Mouse (Mus musculus) hindlimb bud, embryonic 11.5 days (tissue): Measurements from ENCODE around the gene Fgd2.
"Not testable (repeated sequence)": the region's sequence is repeated elsewhere in the genome, so short reads cannot be mapped to it uniquely, and the experiment has no call there.

Experiments
- DNase-seq: peaks from one replicate; pipeline ENCODE4 v3.0.0-alpha.2; 2012; ENCODE audit warnings: low read depth, low spot score; ENCODE audit errors: extremely low spot score

Fgd2 gene

DNA sequence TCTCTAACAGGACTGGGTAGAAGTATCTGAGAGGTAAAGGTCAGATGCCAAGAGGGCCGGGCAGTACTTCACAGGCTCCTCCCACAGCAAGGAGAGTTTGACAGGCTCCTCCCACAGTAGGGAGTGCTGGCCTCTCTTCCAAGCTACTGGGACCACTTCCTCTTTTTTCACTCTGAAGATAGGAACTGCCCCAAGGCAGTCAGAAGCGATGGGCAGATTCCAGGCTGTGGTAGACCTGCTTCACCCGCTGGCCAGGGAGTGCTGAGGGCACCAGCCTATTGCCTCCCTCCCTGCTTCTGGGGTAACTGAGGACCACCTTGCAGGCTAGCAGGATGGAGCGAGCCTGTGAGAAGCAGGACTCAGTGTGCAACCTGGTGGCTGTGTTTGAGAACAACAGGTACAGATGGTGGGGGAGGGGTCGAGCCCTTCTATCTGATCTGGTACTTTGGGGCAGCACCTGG, at the start of gene Fgd2:
Fgd2 (plus strand) TSS at position 154 of the 461 bp plus-strand sequence.
- no peak for DNase-seq

- no peak for DNase-seq
Observed at GRCm38 (mm10) chr17:29311602-29312001, 49.1 kb upstream of the Fgd2 start.

GRCm38 (mm10) chr17:29312082-29312481, 48.6 kb upstream of the Fgd2 start:
- DNase-seq, result no peak

GRCm38 (mm10) chr17:29313300-29313699, 47.4 kb upstream of the Fgd2 start:
- DNase-seq, result no peak

DNA sequence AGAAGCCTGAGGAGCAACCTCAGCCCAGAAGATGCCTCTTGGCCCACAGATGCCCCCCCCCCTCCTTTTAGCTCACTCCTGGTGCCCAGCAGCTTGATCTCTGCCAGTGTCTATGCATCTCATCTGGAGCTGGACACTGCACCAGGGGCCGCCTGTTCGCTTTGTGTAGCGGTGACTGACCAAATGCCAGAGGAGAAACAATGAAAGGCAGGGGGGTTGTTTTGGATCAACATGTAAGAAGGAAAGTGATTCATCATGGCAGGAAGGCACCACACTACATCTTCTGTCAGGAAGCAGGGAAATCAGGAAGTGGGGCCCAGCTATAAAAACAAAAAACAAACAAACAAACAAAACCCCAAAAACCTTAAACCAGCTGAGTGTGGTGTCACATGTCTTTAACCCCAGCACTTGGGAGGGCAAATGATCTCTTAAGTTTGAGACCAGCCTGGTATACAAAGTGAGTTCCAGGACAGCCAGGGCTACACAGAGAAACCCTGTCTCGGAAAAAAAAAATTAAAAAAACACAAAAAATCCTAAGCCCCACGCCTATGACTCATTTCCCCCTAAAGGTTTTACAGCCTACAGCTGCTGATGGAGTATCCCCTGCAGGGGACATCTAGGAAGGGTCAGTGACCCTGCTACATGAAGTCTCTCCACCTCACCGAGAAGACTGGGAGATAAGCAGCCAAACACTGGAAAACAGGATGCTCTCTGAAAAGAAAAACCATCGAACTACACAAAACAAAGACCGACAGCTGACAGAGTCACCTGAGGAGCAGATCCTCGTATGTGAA, 44.8 kb upstream of the Fgd2 start:
- DNase-seq, result no peak

- no peak for DNase-seq
Observed at GRCm38 (mm10) chr17:29316891-29317290, 43.8 kb upstream of the Fgd2 start.

DNA sequence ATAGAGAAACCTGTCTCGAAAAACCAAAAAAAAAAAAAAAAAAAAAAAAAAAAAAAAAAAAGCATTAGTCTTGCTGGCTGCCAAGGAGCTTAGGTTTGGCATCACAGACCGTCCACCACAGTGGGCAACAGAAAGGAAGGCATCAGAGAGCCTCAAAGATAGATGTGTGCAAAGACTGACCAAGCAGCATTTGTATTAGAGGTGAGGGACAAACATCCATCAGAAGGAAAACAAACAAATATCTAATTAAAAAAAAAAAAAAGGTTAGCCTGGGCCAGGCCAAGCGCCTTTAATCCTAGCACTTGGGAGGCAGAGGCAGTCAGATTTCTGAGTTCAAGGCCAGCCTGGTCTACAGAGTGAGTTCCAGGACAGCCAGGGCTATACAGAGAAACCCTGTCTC, 43.3 kb upstream of the Fgd2 start, which contains the start of gene Pi16:
Pi16 (plus strand) TSS at position 301 of the 400 bp plus-strand sequence.
- DNase-seq, result not testable (repeated sequence)

GRCm38 (mm10) chr17:29318731-29319250, 41.9 kb upstream of the Fgd2 start:
- DNase-seq, result no peak

DNA sequence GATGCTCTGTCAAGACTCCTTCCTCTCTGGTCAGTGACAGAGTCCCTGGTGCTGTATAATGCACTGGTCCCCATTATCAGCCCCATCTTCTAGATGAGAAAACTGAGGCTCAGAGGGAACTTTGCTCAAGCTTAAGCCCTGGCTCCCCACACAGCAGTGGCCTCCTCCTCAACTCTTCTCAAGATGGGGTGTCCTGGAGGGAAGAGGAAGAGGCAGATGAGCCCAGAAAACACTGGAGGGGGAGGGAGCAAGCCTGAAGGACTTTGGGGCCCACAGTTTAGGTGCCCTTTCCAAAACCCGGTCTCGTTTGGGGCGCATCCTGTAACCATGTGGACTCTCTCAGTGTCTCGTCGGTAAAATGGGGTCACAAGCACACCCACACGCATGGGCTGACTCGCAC, 41.2 kb upstream of the Fgd2 start:
- DNase-seq, result no peak

DNA sequence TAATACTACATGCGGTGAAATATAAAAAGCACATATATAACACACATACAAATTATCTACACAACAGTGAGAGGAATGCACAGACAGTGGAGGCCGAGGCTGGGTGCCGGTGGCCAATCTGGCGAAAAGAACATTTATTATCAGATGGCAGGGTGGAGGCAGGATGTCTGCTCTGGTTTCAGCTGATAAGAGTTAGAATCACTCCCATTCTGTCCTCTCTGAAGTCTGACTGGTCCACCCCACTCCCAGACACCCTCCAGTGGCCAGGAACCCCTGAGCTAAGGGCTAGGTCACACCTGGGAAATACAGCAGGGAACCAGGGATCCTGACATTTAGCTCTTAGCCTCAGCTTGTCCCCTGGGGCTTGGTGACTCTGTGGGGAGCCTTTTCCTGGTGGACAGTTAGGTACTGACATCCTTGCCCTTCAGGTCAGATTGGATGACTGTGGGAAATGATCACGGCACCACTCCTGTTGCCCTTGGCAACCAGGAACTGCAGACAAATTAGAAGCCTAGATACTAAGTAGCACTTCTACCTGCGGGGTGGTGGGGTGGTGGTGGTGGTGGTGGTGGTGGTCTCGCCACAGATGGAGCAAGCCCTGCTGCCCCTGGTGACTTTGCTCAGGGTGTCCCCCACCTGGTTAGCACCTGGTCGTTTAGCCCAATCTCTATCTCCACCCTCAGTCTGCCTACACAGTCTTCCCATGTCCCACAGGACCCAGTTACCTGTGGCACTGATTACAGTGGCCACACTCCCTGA, 40.7 kb upstream of the Fgd2 start:
- DNase-seq, result no peak

DNA sequence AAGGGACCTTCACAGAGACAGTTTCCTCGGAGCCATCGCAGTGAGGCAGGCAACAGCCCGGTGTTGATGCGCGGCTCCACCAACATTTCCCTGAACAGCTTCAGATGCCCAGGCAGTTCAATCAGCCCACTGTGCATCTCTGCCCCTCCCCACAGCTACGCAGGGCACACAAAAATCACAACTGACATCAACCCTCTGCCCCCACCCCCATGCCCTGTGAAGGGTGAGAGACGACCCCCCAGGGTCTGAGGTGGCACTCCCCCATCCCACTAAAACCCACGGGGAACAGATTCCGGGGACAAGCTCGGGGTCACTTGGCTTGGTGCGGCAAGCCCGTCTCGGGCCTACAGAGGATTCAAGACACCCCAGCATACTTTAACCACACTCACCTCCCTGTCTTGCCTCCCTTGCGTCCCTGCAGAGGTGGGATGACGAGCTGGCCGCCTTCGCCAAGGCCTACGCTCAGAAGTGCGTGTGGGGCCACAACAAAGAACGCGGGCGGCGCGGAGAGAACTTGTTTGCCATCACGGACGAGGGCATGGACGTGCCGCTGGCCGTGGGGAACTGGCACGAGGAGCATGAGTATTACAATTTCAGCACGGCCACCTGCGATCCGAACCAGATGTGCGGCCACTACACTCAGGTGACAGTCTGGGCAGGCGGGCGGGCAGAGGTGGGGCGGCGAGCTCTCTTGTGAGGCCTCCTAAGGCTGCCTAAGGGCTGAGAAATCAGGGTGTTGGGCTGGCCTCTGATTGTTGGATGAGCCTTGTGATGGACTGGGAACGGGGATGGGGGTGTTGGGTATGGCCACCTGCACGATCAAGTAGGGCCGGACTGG, 38.7 kb upstream of the Fgd2 start:
- no peak for DNase-seq

DNA sequence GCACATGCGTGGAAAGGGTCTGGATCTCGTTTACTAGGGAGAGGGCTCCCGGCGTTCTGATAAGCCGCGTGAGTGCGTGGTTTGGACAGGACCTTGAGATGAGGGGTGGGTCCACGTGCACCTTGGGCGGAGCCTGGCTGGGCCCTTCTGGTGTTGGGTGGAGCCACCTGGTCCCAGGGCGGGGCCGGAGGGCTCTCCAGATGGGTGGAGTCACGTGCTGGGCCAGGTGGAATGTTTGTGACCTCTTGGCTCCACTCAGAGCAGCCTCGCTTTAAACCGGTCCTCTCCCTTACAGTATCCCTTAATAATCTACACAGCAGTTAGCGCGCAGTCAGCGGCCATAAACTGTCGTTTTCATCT, 38.1 kb upstream of the Fgd2 start:
- DNase-seq, result no peak

DNA sequence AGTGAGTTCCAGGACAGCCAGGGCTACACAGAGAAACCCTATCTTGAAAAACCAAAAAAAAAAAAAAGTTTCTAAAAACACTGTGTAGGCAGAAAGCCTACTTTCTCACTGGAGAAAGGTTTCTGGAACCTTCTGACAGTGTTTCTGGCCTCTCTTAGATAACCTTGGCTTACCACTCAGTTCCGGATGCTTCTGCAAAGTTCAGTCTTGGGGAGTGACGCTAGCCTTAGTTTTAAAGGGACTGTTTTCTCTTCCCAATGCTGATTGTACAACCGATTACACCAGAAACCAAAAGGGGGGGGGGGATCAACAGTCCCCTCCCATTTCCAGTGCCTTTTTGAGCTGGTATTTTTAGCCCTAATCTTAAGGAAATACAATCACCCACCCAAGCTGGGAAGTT, 37.1 kb upstream of the Fgd2 start:
- DNase-seq, result no peak

DNA sequence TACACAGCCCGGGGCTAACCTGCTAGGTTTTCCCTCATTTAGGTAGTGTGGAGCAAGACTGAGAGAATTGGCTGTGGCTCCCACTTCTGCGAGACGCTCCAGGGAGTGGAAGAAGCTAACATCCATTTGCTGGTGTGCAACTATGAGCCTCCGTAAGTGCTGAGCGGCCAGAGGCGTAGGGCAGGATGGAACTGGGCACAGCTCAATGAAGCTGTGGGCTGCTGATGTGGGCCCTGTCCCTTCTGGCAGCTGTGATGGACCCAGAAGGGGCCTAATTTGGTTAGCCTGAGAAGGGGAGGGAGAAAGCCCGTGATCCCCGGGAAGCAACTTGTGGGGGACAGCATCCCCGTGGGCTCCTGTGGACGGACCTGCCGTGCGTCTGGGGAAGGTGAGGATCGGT, 34.9 kb upstream of the Fgd2 start:
- DNase-seq, result no peak

DNA sequence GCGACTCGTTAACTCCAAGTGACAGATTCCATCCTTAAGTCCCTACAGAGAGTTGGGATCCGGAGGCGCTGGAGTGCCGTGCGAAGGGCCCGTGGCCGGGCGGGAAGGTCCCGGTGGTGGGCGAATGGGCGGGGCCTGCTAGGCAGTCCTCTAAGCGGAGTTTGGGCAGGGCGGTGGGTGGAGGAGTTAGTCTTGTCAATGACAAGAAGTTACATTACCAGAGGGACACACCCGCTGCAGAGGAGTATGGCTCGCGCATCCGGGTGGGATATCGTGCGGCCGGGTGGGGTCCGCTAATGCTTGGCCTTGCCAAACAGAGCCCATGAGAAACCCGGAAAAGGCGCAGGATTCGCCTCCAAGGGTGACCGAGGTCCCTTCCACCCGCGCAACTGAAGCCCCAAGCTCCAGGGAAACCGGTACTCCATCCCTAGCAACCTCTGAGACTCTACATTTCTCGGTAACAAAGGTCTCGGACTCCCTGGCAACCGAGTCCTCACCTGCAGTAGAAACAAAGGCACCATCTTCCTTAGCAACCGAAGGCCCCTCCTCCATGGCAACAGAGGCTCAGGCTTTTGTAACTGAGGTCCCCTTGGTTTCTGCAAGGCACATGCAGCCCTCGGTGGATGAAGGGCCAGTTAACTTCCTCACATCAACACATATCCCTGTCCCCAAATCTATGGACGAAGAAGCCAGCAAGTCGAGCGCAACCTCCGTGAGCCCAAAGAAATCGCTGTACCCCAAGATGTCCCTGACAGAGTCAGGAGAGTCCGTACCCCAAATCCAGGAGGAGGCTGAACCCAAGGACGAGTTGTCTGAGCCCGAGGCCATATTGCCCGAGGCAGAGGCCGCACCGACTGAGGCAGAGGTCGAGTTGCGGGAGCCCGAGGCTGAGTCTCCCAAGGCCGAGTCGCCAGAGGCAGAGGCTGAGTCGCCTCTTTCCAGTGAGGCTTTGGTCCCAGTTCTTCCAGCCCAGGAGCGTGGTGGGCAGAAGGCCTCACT, 33.9 kb upstream of the Fgd2 start:
- no peak for DNase-seq

- DNase-seq, result no peak
Observed at GRCm38 (mm10) chr17:29327691-29328090, 33.0 kb upstream of the Fgd2 start.

DNA sequence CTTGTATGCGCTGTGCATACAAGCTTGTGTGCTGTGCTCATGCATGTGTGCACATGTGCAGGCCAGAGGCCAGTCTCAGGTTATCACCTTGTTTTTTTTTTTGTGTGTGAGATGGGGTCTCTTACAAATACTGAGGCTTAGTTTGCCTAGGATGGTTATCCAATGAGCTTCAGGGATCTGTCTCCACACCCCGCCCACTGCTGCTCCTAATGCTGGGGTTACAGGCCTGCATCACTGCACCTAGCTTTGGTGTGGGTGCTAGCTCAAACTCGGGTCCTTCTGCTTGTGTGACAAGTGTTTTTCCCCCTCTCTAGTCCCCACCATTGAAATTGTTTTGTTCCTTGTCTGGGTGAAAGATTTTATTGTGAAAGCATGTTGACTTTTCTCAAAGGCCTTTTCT, 30.5 kb upstream of the Fgd2 start:
- DNase-seq, result no peak

- DNase-seq, result no peak
Observed at GRCm38 (mm10) chr17:29330671-29331410, 29.9 kb upstream of the Fgd2 start.

- no peak for DNase-seq
Observed at GRCm38 (mm10) chr17:29332186-29332685, 28.5 kb upstream of the Fgd2 start.
